Mouse (Mus musculus): ENCODE measurements around the gene Homer2. TPM values are rescaled to one million over a fixed set of nuclear protein-coding genes. Genes with fewer than 3 reads are reported as not detected.

The Homer2 gene
- total and polyA plus RNA-seq, 3 experiments: 0.08 TPM; not detected in 2

- no peak for DNase-seq (ENCODE audit: extremely low read depth)
- Histone ChIP-seq H3K4me3 (replicated peaks in 1 of 3; ENCODE audit: low read depth in 2 of 3, low read length in 2 of 3, poor library complexity in 1 of 3) (no peak overlapping the region), H3K79me2 (replicated peaks; ENCODE audit: control insufficient read depth, extremely low read depth, insufficient read depth, poor library complexity, severe bottlenecking) (no peaks in the 10 kb centered on the region), H3K27ac (ENCODE audit: insufficient read depth, low read depth) (no peak overlapping the region), H3K4me2 (ENCODE audit: insufficient read depth, low read depth, poor library complexity, severe bottlenecking) (no peak overlapping the region), H3K36me3 (replicated peaks in 1 of 2; ENCODE audit: control insufficient read depth in 1 of 2, insufficient read depth in 1 of 2, low read length in 1 of 2) (no peaks in the 10 kb centered on the region), H3K4me1 (ENCODE audit: control insufficient read depth in 1 of 2, insufficient read depth in 2 of 2) (no peaks in the 10 kb centered on the region), H3K27me3 (replicated peaks) (peaks cover 10% of the 10 kb centered on the region), H3K9me3 (replicated peaks; ENCODE audit: low read length) (no peaks in the 10 kb centered on the region), H3K9ac (ENCODE audit: insufficient read depth, low read depth) (no peak overlapping the region)
- in situ Hi-C loops (cut with MboI; ENCODE audit: low pct_ligation_motif_present, low pct_unique_long_range_greater_than_20kb, low sequenced_read_pairs) (no loop called here), dilution Hi-C loops (cut with MboI; ENCODE audit: extremely low pct_ligation_motif_present, extremely low pct_unique_long_range_greater_than_20kb, low sequenced_read_pairs) (no loop called here)
- TF ChIP-seq BHLHE40 (IDR thresholded peaks at IDR 0.05; ENCODE audit: low read depth, low read length): no peak
- TF ChIP-seq MAX (IDR thresholded peaks at IDR 0.05; ENCODE audit: low read length): no peak
- no peak for TF ChIP-seq EP300 (IDR thresholded peaks at IDR 0.05; ENCODE audit: low read length)
- TF ChIP-seq JUN (IDR thresholded peaks at IDR 0.05; ENCODE audit: insufficient read depth, low read depth, low read length): no peak
- TF ChIP-seq JUND (conservative IDR thresholded peaks at IDR 0.05; ENCODE audit: low read depth, low read length): no peak
- no peak for TF ChIP-seq POLR2A (IDR thresholded peaks at IDR 0.05; ENCODE audit: low read depth, low read length)
- no peak for TF ChIP-seq GABPA (IDR thresholded peaks at IDR 0.05; ENCODE audit: insufficient replicate concordance, low read depth, low read length)
- no peak for TF ChIP-seq ZKSCAN1 (IDR thresholded peaks at IDR 0.05; ENCODE audit: borderline replicate concordance, low read depth, low read length)
- TF ChIP-seq CHD1 (IDR thresholded peaks at IDR 0.05; ENCODE audit: low read depth, low read length): no peak
- TF ChIP-seq E2F4 (IDR thresholded peaks at IDR 0.05; ENCODE audit: insufficient replicate concordance, low read depth, low read length): no peak
- no peak for TF ChIP-seq ZNF384 (IDR thresholded peaks at IDR 0.05; ENCODE audit: low read depth, low read length)
- no peak for TF ChIP-seq SIN3A (IDR thresholded peaks at IDR 0.05; ENCODE audit: low read length)
- no peak for TF ChIP-seq MYC (IDR thresholded peaks at IDR 0.05; ENCODE audit: low read depth, low read length)
- no peak for TF ChIP-seq MAFK (IDR thresholded peaks at IDR 0.05; ENCODE audit: insufficient replicate concordance, low read length)
Observed at GRCm38 (mm10) chr7:81657055-81657454, 50.3 kb downstream of the Homer2 start.

- Histone ChIP-seq H3K36me3 (replicated peaks in 1 of 2; ENCODE audit: control insufficient read depth in 1 of 2, insufficient read depth in 1 of 2, low read length in 1 of 2) (no peaks in the 10 kb centered on the region), H3K79me2 (replicated peaks; ENCODE audit: control insufficient read depth, extremely low read depth, insufficient read depth, poor library complexity, severe bottlenecking) (no peaks in the 10 kb centered on the region), H3K4me3 (replicated peaks in 1 of 3; ENCODE audit: low read depth in 2 of 3, low read length in 2 of 3, poor library complexity in 1 of 3) (no peak overlapping the region), H3K4me2 (ENCODE audit: insufficient read depth, low read depth, poor library complexity, severe bottlenecking) (no peak overlapping the region), H3K4me1 (ENCODE audit: control insufficient read depth in 1 of 2, insufficient read depth in 2 of 2) (no peaks in the 10 kb centered on the region), H3K27ac (ENCODE audit: insufficient read depth, low read depth) (no peak overlapping the region), H3K27me3 (replicated peaks) (peaks cover 10% of the 10 kb centered on the region), H3K9ac (ENCODE audit: insufficient read depth, low read depth) (no peak overlapping the region), H3K9me3 (replicated peaks; ENCODE audit: low read length) (no peaks in the 10 kb centered on the region)
- dilution Hi-C loops (cut with MboI; ENCODE audit: extremely low pct_ligation_motif_present, extremely low pct_unique_long_range_greater_than_20kb, low sequenced_read_pairs) (no loop called here), in situ Hi-C loops (cut with MboI; ENCODE audit: low pct_ligation_motif_present, low pct_unique_long_range_greater_than_20kb, low sequenced_read_pairs) (no loop called here)
- DNase-seq (ENCODE audit: extremely low read depth): no peak
- TF ChIP-seq UBTF (IDR thresholded peaks at IDR 0.05; ENCODE audit: low read depth, low read length) (no peak), NELFE (IDR thresholded peaks at IDR 0.05; ENCODE audit: low read depth, low read length) (no peak)
Observed at GRCm38 (mm10) chr7:81656635-81657034, 50.7 kb downstream of the Homer2 start.
